Mouse (Mus musculus): ENCODE results near the gene Apbb2. TPM values are rescaled to one million over a fixed set of nuclear protein-coding genes. Genes with fewer than 3 reads are reported as not detected.

The Apbb2 gene
- polyA plus RNA-seq (2017; shearing (Covaris generic)) = 1 to 10 TPM in 1 of 2 experiments, not detected in 1; 5.0 TPM

- ATAC-seq = peak; percentile 68
Measured at GRCm38 (mm10) chr5:66618597-66618996, at the start of gene Apbb2. Gene Apbb2, minus strand, starts transcription at chr5:66618784.

GRCm38 (mm10) chr5:66654220-66654619, 35.6 kb upstream of the Apbb2 start:
- no peak for ATAC-seq

- ATAC-seq = no peak
Measured at GRCm38 (mm10) chr5:66647504-66647903, 28.9 kb upstream of the Apbb2 start.

- no peak for ATAC-seq
Measured at GRCm38 (mm10) chr5:66643260-66643659, 24.7 kb upstream of the Apbb2 start.

- ATAC-seq = no peak
Measured at GRCm38 (mm10) chr5:66642156-66642555, 23.6 kb upstream of the Apbb2 start.

- no peak for ATAC-seq
Measured at GRCm38 (mm10) chr5:66635459-66636079, 17.0 kb upstream of the Apbb2 start.

- ATAC-seq = no peak
Measured at GRCm38 (mm10) chr5:66627805-66628204, 9.2 kb upstream of the Apbb2 start.

- ATAC-seq = no peak
Measured at GRCm38 (mm10) chr5:66620191-66620625, 1.6 kb upstream of the Apbb2 start.

GRCm38 (mm10) chr5:66619675-66620074, 1.1 kb upstream of the Apbb2 start:
- ATAC-seq = no peak

GRCm38 (mm10) chr5:66619195-66619594, 611 bp upstream of the Apbb2 start:
- no peak for ATAC-seq

- no peak for ATAC-seq
Measured at GRCm38 (mm10) chr5:66617921-66618460, 593 bp downstream of the Apbb2 start.

GRCm38 (mm10) chr5:66614940-66615339, 3.6 kb downstream of the Apbb2 start:
- no peak for ATAC-seq

GRCm38 (mm10) chr5:66613725-66614124, 4.9 kb downstream of the Apbb2 start:
- no peak for ATAC-seq

- no peak for ATAC-seq
Measured at GRCm38 (mm10) chr5:66612964-66613363, 5.6 kb downstream of the Apbb2 start.

- no peak for ATAC-seq
Measured at GRCm38 (mm10) chr5:66611851-66612250, 6.7 kb downstream of the Apbb2 start.

- ATAC-seq = no peak
Measured at GRCm38 (mm10) chr5:66611361-66611760, 7.2 kb downstream of the Apbb2 start.

GRCm38 (mm10) chr5:66610270-66610669, 8.3 kb downstream of the Apbb2 start:
- ATAC-seq = no peak

- no peak for ATAC-seq
Measured at GRCm38 (mm10) chr5:66609306-66609705, 9.3 kb downstream of the Apbb2 start.

- ATAC-seq = no peak
Measured at GRCm38 (mm10) chr5:66607801-66608200, 10.8 kb downstream of the Apbb2 start.

- no peak for ATAC-seq
Measured at GRCm38 (mm10) chr5:66607201-66607600, 11.4 kb downstream of the Apbb2 start.

- ATAC-seq = no peak
Measured at GRCm38 (mm10) chr5:66605636-66606035, 12.9 kb downstream of the Apbb2 start.

- ATAC-seq = no peak
Measured at GRCm38 (mm10) chr5:66604423-66604822, 14.2 kb downstream of the Apbb2 start.

GRCm38 (mm10) chr5:66603746-66604145, 14.8 kb downstream of the Apbb2 start:
- ATAC-seq = no peak

- ATAC-seq = no peak
Measured at GRCm38 (mm10) chr5:66603223-66603622, 15.4 kb downstream of the Apbb2 start.
